Mouse (Mus musculus): ENCODE data around the gene Golga5. TPM values are rescaled to one million over a fixed set of nuclear protein-coding genes. Genes with fewer than 3 reads are reported as not detected.

Golga5 gene
- 10 to 100 TPM; 35.4 to 36.2 TPM for total RNA-seq (2021)
- long read RNA-seq, experiment 1, transcript Golga5-202 (13 exons, 2,827 nt) = major isoform, 37 of 47 reads
- long read RNA-seq, experiment 1, partial matches to known transcripts = 7 of 47 reads
- long read RNA-seq, experiment 1, other reads (novel, unspliced or antisense) = 1 of 47 reads
- long read RNA-seq, experiment 2, transcript Golga5-202 (13 exons, 2,827 nt) = major isoform, 29 of 35 reads
- long read RNA-seq, experiment 2, partial matches to known transcripts = 2 of 35 reads
- long read RNA-seq, experiment 2, other reads (novel, unspliced or antisense) = 3 of 35 reads

DNA sequence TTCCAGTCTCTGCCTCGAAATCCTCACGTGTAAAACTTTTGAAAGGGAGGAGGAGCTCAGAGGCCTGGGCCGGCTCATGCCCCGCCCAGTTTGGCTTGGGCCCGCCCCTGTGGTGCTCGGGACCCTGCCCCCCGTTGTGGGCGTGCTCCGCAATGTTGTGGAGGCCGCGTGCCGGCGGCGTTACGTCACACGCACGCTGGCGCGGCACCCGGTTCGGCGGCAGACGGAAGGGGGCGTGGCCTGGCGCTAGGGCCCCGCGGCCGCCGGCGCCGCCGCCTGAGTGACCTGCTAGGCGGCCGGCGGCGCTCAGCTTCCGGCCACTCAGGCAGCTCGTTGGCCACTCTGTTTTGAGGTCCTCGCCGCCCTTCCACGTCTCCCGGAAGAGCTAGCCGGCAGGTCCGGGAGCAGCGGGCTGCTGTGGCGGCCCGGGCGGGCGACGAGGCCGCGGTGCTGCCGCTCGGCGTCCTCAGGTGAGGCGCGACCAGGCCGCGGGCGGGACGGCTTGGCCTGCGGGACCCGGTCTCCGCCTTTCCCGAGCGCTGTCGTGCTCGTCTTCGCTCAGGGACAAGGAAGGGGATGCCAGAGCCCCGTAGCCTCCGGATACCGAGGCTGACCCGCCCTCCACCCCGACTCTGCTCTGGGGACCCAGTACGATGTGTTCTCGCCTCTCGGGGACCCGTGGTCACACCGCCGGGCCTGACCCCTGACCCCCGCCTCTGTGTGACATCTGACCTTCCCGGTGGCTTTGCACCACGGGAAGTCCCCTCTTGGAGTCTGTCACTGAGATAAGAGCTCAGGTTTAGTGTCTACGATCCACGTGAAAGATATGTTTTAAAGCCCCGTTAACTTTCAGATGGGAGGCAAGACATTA, at the start of gene Golga5:
TSS of gene Golga5 (plus strand) at position 242 of the 871 bp plus-strand sequence.
- peak; percentile 99 for DNase-seq

DNA sequence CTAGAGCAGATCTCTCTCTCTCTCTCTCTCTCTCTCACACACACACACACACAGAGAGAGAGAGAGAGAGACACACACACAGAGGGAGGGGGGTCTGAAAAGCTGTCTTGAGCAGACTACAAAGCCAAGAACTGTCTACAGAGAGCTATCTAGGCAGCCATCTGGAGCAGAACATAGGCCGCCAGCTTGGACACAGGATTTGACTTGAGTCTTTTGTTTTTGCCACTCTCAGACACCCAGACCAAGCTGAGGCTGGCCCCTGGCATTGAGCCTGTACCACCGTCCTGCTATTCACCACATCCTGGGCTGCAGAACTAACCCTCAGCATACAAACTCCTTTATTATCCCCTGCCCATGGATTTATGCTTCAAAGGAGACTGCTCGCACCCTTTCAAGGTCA, 49.4 kb upstream of the Golga5 start:
- no peak for DNase-seq

- no peak for DNase-seq
Observed at GRCm38 (mm10) chr12:102420168-102420890, 48.6 kb upstream of the Golga5 start.

DNA sequence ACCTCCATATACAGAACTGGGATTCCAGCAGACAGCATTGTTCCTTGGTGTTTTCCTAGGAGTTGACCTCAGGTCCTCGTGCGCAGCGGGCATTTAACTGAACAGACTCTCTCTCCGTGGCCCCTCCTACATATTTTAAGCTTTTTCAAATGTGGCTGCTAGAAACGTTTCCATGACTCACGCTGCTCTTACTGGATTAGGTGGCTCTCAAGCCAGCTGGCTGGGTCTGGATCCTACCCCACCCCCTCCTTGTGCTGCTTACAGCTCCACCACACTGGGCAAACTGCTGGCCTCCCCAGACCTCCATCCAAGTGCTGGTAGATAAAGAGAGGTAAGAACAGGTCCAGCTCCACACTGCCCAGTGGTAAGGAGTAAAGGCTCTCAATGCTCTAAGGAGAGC, 46.9 kb upstream of the Golga5 start:
- DNase-seq = peak; percentile 62

DNA sequence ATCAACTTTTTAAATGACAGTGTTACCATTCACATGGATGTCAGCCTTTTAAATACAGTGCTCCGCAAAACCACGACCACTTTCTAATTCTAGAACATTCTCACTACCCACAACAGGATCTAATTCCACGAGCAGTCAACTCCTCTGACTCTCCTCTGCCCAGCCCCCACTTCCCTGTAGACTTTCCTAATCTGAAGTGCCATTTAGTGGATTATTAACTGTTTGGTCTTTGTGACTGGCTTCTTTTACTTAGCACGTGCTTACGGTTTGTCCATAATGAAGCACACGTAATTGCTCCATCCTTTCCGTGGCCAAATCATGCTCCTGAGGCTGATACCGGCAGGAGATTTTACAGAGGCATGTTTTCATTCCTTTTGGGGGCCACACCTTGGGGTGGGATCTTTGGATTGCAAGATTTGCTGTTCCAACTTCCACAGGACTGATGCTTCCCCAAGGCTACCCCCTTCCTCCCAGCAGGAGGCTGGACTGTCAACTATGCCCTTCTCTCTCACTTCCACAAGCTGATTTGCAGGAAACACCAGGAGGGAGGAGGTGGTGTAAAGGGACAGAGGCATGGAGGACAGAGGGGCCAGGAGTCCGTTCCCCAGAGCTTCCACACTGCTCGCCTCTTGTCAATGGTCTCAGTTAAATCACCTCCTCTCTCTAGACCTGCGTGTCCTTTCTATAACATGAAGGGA, 46.2 kb upstream of the Golga5 start:
- no peak for DNase-seq

DNA sequence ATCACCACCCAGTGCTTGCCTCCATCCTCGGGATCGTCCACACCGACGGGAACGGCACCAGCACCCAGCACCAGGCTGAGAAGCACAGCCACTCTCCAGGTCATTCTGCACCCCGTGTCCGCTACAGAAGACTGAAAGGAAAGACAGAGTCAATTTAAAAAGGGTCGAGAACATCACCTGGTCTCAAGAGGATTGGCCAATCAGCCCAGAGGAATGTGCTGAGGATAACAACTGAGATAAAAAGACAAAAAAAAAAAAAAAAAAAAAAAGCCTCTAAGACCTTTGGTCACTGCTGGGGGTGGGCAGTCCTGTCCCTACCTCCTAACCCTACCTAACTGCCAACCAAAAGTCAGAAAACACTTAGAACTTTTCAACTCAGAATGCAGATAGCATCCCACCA, 45.3 kb upstream of the Golga5 start:
- DNase-seq = no peak

- no peak for DNase-seq
Observed at GRCm38 (mm10) chr12:102424456-102424855, 44.5 kb upstream of the Golga5 start.

- DNase-seq = no peak
Observed at GRCm38 (mm10) chr12:102425048-102425578, 43.8 kb upstream of the Golga5 start.

- peak; percentile 43 for DNase-seq
Observed at GRCm38 (mm10) chr12:102426285-102426684, 42.6 kb upstream of the Golga5 start.

- no peak for DNase-seq
Observed at GRCm38 (mm10) chr12:102429656-102430055, 39.3 kb upstream of the Golga5 start.

- no peak for DNase-seq
Observed at GRCm38 (mm10) chr12:102430228-102430627, 38.7 kb upstream of the Golga5 start.

- DNase-seq = peak; percentile 64
Observed at GRCm38 (mm10) chr12:102432238-102432637, 36.7 kb upstream of the Golga5 start.

DNA sequence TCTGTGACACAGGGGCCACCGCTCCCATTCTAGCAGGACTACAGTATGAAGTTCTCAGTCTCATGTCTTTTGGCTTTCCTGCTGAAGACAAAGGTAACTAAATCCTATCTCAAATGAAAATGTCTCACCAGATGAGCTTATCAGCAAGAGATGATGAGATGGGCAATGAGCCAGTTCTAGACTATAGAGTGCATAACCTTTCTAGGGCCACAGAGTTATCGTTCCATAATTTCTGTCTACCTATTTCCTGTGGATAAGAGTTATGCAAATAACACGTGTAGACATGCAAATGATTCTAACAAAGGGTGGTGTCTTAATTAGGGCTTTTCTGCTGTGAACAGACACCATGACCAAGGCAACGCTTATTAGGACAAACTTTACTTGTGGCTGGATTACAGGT, 34.8 kb upstream of the Golga5 start:
- no peak for DNase-seq

DNA sequence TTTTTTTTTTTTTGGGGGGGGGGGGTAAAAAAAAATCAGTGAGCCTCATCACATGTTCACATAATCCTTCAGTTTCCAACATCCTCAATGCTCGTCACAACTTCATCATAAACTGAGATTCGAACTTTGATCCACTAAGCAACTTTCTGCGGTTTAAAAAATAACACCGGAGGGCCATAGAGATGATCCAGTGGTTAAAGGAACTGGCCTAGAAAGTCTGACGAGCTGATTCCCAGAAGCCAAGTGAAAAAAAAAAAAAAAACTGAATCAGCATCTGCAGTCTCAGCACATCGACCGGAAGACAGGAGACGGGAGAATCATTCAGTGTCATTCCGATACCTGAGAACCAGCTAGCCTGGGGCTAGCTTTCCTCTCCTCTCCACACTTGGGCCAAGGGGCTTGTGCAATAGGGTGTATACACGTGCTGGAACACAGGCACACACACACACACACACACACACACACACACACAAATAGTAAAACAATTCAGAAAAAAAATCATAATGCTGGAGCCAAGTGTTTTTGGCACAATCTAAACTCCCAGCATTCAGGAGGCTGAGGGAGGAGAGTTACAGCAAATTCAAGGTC, 31.9 kb upstream of the Golga5 start:
- peak; percentile 49 for DNase-seq

- no peak for DNase-seq
Observed at GRCm38 (mm10) chr12:102437952-102438351, 31.0 kb upstream of the Golga5 start.

- DNase-seq = no peak
Observed at GRCm38 (mm10) chr12:102438983-102439631, 29.8 kb upstream of the Golga5 start.

- peak; percentile 99 for DNase-seq
Observed at GRCm38 (mm10) chr12:102439632-102440023, 29.3 kb upstream of the Golga5 start, which contains the start of gene Lgmn. TSS of gene Lgmn (minus strand) at chr12:102439813.

GRCm38 (mm10) chr12:102440551-102440950, 28.4 kb upstream of the Golga5 start:
- DNase-seq = no peak

GRCm38 (mm10) chr12:102441141-102441540, 27.8 kb upstream of the Golga5 start:
- DNase-seq = no peak

- DNase-seq = no peak
Observed at GRCm38 (mm10) chr12:102442639-102443038, 26.3 kb upstream of the Golga5 start.

DNA sequence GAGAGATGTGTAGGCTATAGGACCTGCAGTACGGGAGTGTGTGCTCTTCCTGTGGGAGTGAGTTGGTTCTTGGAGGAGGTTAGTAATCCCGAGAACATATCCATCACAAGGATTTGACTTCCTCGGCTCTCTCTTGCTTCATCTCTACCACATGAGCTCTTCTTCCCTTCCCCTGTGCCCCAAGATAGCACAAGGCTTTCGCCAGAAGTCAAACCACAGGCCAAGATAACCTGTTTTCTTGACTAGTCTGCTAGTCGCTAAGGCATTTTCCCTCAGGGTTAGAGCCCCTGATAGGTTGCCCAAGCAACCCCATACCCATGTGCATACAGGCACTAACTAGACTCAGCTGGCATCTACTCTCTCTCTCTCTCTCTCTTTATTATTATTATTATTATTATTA, 25.3 kb upstream of the Golga5 start:
- DNase-seq = no peak

Measured in adrenal gland, postnatal 10 days (tissue).